ENCODE assay signal across 8 mouse cellular contexts in the genomic region with DNA sequence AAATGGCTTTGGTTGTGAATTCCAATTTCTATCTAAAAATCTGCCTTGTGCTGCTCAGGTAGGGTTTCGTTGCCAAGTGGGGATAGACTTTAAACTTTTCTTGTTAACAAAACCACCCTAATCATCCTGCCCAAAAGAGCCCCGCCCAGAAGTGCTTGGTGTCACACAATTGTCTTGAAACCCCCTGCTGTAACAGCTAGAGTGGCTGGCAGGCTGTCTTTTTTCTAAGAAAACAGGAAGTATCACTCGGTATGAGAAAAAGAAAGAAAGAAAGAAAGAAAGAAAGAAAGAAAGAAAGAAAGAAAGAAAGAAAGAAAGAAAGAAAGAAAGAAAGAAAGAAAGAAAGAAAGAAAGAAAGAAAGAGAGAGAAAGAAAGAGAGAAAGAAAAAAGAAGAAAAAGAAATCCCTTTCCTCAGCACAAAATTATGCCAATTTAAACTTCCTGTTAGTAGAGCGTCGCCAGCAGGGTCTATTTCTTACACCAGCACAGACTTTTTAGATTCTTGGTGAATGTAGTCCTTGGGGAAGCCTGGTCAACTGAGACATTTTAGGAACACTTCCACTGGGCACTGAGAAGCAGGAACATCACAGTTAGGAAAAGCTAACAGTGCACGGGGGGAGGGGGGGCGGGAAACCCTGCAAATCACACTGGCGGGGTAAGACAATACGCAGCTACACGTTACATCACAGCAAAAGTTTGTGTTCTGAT.
DNase-seq lines count a peak whose midpoint lies in the region; ATAC-seq lines count a peak whose summit lies in the region.

No protein-coding gene starts in this region.

- H3K36me3 ChIP-seq in heart, embryonic 15.5 days = no peaks in the 10 kb centered on the region
- H3K36me3 ChIP-seq in intestine, embryonic 16.5 days (ENCODE audit: control insufficient read depth, insufficient read depth, low read length) = no peaks in the 10 kb centered on the region
- no peaks in the 10 kb centered on the region for H3K36me3 ChIP-seq in midbrain, embryonic 16.5 days (ENCODE audit: control insufficient read depth, insufficient read depth, low read length)

- no peaks in the 10 kb centered on the region for H3K9me3 ChIP-seq in heart, embryonic 15.5 days (replicated peaks)
- H3K9me3 ChIP-seq in intestine, embryonic 16.5 days (ENCODE audit: control insufficient read depth, low read length) = no peaks in the 10 kb centered on the region
- H3K9me3 ChIP-seq in midbrain, embryonic 16.5 days (replicated peaks; ENCODE audit: control insufficient read depth, low read length, poor library complexity, severe bottlenecking) = no peaks in the 10 kb centered on the region

- 9% methylated on average over 10 of the region's 10 CpGs for WGBS in heart, embryonic 15.5 days
- 11% methylated on average over 10 of the region's 10 CpGs for WGBS in intestine, embryonic 16.5 days
- 3% methylated on average over 10 of the region's 10 CpGs for WGBS in midbrain, embryonic 16.5 days

- H3K27me3 ChIP-seq in heart, embryonic 15.5 days = peaks cover 4% of the 10 kb centered on the region; the same call in 1 of the 2 replicates
- H3K27me3 ChIP-seq in intestine, embryonic 16.5 days (replicated peaks; ENCODE audit: control insufficient read depth, insufficient read depth, low read length) = no peaks in the 10 kb centered on the region
- H3K27me3 ChIP-seq in midbrain, embryonic 16.5 days (ENCODE audit: control insufficient read depth, insufficient read depth, low read depth, low read length) = no peaks in the 10 kb centered on the region

- H3K27ac ChIP-seq in heart, embryonic 15.5 days = peak overlapping the region; percentile 41; the same call in 1 of the 2 replicates
- peak overlapping the region; percentile 49 for H3K27ac ChIP-seq in intestine, embryonic 16.5 days (ENCODE audit: low read length)
- H3K27ac ChIP-seq in midbrain, embryonic 16.5 days (ENCODE audit: low read length) = no peak overlapping the region

- intact Hi-C loops in heart, postnatal 10 days (cut with DNase I) = no loop called here

- ATAC-seq in heart, embryonic 15.5 days (replicated peaks; ENCODE audit: insufficient number of reproducible peaks, insufficient read depth, low FRiP score, low read depth) = no peak
- 0 out of 2 replicates have a peak, but pooled peaks have one; percentile 14 for ATAC-seq in intestine, embryonic 16.5 days
- no peak for ATAC-seq in midbrain, embryonic 16.5 days

- peak overlapping the region; percentile 85 for H3K4me2 ChIP-seq in heart, embryonic 15.5 days
- peak overlapping the region; percentile 58 for H3K4me2 ChIP-seq in intestine, embryonic 16.5 days (ENCODE audit: low read depth, low read length)
- peak overlapping the region; percentile 84 for H3K4me2 ChIP-seq in midbrain, embryonic 16.5 days (ENCODE audit: low read length)

- peak overlapping the region; percentile 45 for H3K4me3 ChIP-seq in heart, embryonic 15.5 days
- H3K4me3 ChIP-seq in intestine, embryonic 16.5 days (ENCODE audit: low read length) = peak overlapping the region; percentile 46
- H3K4me3 ChIP-seq in midbrain, embryonic 16.5 days (ENCODE audit: low read depth, low read length) = peak overlapping the region; percentile 43

- peaks cover 36% of the 10 kb centered on the region for H3K4me1 ChIP-seq in heart, embryonic 15.5 days (replicated peaks)
- H3K4me1 ChIP-seq in intestine, embryonic 16.5 days (ENCODE audit: control insufficient read depth, insufficient read depth, low read length) = peaks cover 9% of the 10 kb centered on the region
- peaks cover 21% of the 10 kb centered on the region for H3K4me1 ChIP-seq in midbrain, embryonic 16.5 days (ENCODE audit: control insufficient read depth, insufficient read depth, low read length)

- no peak for DNase-seq in heart, postnatal 10 days
- peak; percentile 62 for DNase-seq in embryo, embryonic 10.5 days (ENCODE audit: low spot score)
- no peak for DNase-seq in Muller cell, postnatal 12 days (ENCODE audit: inconsistent ontology term)
- no peak for DNase-seq in right cerebral cortex, postnatal 36 days (ENCODE audit: low spot score in 2 of 2)
- DNase-seq in gastrocnemius, adult 18-20 months (ENCODE audit: low spot score) = no peak

- H3K9ac ChIP-seq in heart, embryonic 15.5 days = peak overlapping the region; percentile 53
- peak overlapping the region; percentile 44 for H3K9ac ChIP-seq in intestine, embryonic 16.5 days (ENCODE audit: low read depth, low read length)
- peak overlapping the region; percentile 61 for H3K9ac ChIP-seq in midbrain, embryonic 16.5 days (ENCODE audit: low read depth, low read length)
